ENCODE assay signal across 32 mouse cellular contexts in genomic region chr6:72576041-72576440, GRCm38 (mm10). TPM values are rescaled to one million over a fixed set of nuclear protein-coding genes. Genes with fewer than 3 reads are reported as not detected.
"Had no signal": no experiment of that assay in that cellular context is flagged by ENCODE, and none has a peak within 500 bp of the region (broad histone marks: within the 10 kb centered on the region; RNA-seq: fewer than 3 reads in every experiment).

No protein-coding gene starts in this region.

- H3K27ac ChIP-seq: embryonic facial prominence, embryonic 10.5 days; embryonic facial prominence, embryonic 12.5 days; embryonic facial prominence, embryonic 13.5 days; embryonic facial prominence, embryonic 15.5 days; forebrain, embryonic 10.5 days; forebrain, embryonic 12.5 days; forebrain, embryonic 13.5 days; forebrain, embryonic 15.5 days; gastrocnemius, adult 2 months; heart, adult 2 months had no signal

- H3K9me3 ChIP-seq: embryonic facial prominence, embryonic 10.5 days; embryonic facial prominence, embryonic 12.5 days; embryonic facial prominence, embryonic 13.5 days; embryonic facial prominence, embryonic 15.5 days; forebrain, embryonic 10.5 days; forebrain, embryonic 12.5 days; forebrain, embryonic 13.5 days; forebrain, embryonic 15.5 days had no signal

- ATAC-seq: forebrain, embryonic 13.5 days; forebrain, embryonic 14.5 days; forebrain, embryonic 15.5 days; forebrain, embryonic 16.5 days; forebrain, postnatal 0 days had no signal

- H3K9ac ChIP-seq: embryonic facial prominence, embryonic 12.5 days; embryonic facial prominence, embryonic 13.5 days; embryonic facial prominence, embryonic 15.5 days; forebrain, embryonic 12.5 days; forebrain, embryonic 13.5 days; forebrain, embryonic 15.5 days; forebrain, postnatal 0 days had no signal

- H3K27me3 ChIP-seq: embryonic facial prominence, embryonic 12.5 days; embryonic facial prominence, embryonic 13.5 days; embryonic facial prominence, embryonic 15.5 days; forebrain, embryonic 12.5 days; forebrain, embryonic 13.5 days; forebrain, embryonic 15.5 days had no signal

- H3K4me1 ChIP-seq: embryonic facial prominence, embryonic 10.5 days; embryonic facial prominence, embryonic 12.5 days; embryonic facial prominence, embryonic 13.5 days; embryonic facial prominence, embryonic 15.5 days; forebrain, embryonic 10.5 days; forebrain, embryonic 12.5 days; forebrain, embryonic 13.5 days; forebrain, embryonic 15.5 days had no signal

- H3K4me3 ChIP-seq: embryonic facial prominence, embryonic 10.5 days; embryonic facial prominence, embryonic 12.5 days; embryonic facial prominence, embryonic 13.5 days; embryonic facial prominence, embryonic 15.5 days; erythroblast, embryonic 14.5 days; forebrain, embryonic 10.5 days; forebrain, embryonic 12.5 days; forebrain, embryonic 13.5 days; forebrain, embryonic 15.5 days; gastrocnemius, adult 2 months; heart, adult 2 months had no signal

- H3K4me2 ChIP-seq: embryonic facial prominence, embryonic 12.5 days; embryonic facial prominence, embryonic 13.5 days; embryonic facial prominence, embryonic 15.5 days; forebrain, embryonic 12.5 days; forebrain, embryonic 13.5 days; forebrain, embryonic 15.5 days had no signal

- H3K36me3 ChIP-seq: embryonic facial prominence, embryonic 12.5 days had no signal

- DNase-seq: cerebellum, adult 2 months; cerebellum, adult 8-10 months; cerebellum, adult 9-10 months; cerebellum, adult 9-11 months; cerebellum, postnatal 10 days; cerebellum, postnatal 14 days; cerebellum, postnatal 25 days; cerebellum, postnatal 36 days; embryo, embryonic 11 days; forebrain, postnatal 0 days; gastrocnemius, adult 2 months; gastrocnemius, postnatal 10 days; gastrocnemius, postnatal 14 days; gastrocnemius, postnatal 25 days; gastrocnemius, postnatal 36 days; heart, adult 11 months; heart, adult 18-20 months; heart, adult 2 months had no signal

RNA-seq across cellular contexts. Expression of gene Sh2d6, which starts 54.5 kb away (rescaled TPM):
- total RNA-seq: common myeloid progenitor, adult 5-6 weeks; heart, adult 2 months had no signal
- polyA plus RNA-seq: embryonic facial prominence, embryonic 11.5 days; embryonic facial prominence, embryonic 12.5 days; embryonic facial prominence, embryonic 14.5 days; erythroblast, embryonic 14.5 days had no signal
